ENCODE assay signal across 17 mouse cellular contexts in the genomic region with DNA sequence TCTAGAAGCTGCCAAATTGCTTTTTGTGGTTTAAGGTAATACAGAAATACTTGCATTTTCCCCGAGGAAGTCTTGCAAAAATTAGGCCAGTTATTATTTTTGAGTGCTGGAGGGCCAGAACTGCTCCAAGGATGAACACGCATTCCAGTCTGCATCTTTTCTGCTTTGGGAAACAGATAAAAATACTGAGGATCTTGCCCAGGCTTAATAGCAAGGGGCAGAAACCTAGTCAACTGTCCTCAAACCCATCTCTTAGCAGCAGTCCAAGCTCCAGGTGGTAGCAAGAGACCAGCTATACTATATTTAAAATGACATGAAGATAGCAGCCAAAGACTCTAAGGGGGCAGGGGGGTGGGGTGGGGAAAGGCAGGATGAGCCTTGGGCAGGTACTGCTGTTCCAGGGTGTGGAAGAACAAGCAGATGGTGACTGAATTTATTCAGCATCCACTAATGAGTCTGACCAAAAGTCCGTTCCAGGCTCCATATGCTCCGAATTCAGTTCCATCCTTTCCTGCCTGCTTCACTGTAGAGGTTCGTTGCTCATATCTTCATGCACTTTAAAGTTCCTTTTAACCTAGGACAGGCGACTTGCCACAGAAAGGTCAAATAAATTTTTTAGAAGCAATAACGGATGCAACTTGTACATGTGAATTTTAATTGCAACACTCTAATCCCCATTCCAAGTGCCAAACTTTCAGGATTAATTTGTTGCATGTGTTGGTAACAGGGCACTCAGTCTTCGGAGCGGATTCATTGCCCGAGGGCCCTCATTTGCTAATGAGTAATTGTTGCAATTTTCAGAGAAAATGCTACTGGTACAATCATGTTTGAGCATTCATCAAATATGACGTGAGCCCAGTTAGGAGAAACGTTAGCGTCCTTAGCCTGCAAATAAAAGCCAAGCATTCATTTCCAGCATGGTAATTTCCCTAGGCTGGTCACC.
DNase-seq lines count a peak whose midpoint lies in the region; ATAC-seq lines count a peak whose summit lies in the region.
"Had no signal": no experiment of that assay in that cellular context is flagged by ENCODE, and none has a peak within 500 bp of the region (broad histone marks: within the 10 kb centered on the region; RNA-seq: fewer than 3 reads in every experiment).

No protein-coding gene starts in this region.

- WGBS in forebrain, embryonic 16.5 days = 48% methylated on average over 13 of the region's 13 CpGs
- 67% methylated on average over 13 of the region's 13 CpGs for WGBS in forebrain, embryonic 12.5 days
- 63% methylated on average over 13 of the region's 13 CpGs for WGBS in hindbrain, embryonic 16.5 days

- H3K27ac ChIP-seq in forebrain, embryonic 16.5 days (ENCODE audit: low read length) = no peak overlapping the region
- no peak overlapping the region for H3K27ac ChIP-seq in forebrain, embryonic 12.5 days
- peak overlapping the region; percentile 48; the same call in 1 of the 2 replicates for H3K27ac ChIP-seq in hindbrain, embryonic 16.5 days (ENCODE audit: low read depth, low read length)
- H3K27ac ChIP-seq: embryonic facial prominence, embryonic 12.5 days; heart, adult 2 months; left cerebral cortex, adult 2 months had no signal

- H3K4me3 ChIP-seq in forebrain, embryonic 16.5 days (replicated peaks; ENCODE audit: low read length) = no peak overlapping the region
- no peak overlapping the region for H3K4me3 ChIP-seq in forebrain, embryonic 12.5 days (replicated peaks)
- H3K4me3 ChIP-seq in hindbrain, embryonic 16.5 days (ENCODE audit: low read length) = no peak overlapping the region
- H3K4me3 ChIP-seq: embryonic facial prominence, embryonic 12.5 days; heart, adult 2 months; left cerebral cortex, adult 2 months; megakaryocyte, embryonic 14.5 days had no signal

- H3K36me3 ChIP-seq in forebrain, embryonic 16.5 days (ENCODE audit: control insufficient read depth, insufficient read depth) = no peaks in the 10 kb centered on the region
- H3K36me3 ChIP-seq in forebrain, embryonic 12.5 days (replicated peaks) = no peaks in the 10 kb centered on the region
- H3K36me3 ChIP-seq in hindbrain, embryonic 16.5 days (ENCODE audit: control insufficient read depth, insufficient read depth, low read length) = no peaks in the 10 kb centered on the region
- H3K36me3 ChIP-seq: embryonic facial prominence, embryonic 12.5 days; G1E had no signal

- H3K27me3 ChIP-seq in forebrain, embryonic 16.5 days (replicated peaks; ENCODE audit: control insufficient read depth, insufficient read depth, low read length) = no peaks in the 10 kb centered on the region
- 0 out of 2 replicates have a peak, but pooled peaks cover 6% of the 10 kb centered on the region for H3K27me3 ChIP-seq in forebrain, embryonic 12.5 days
- no peaks in the 10 kb centered on the region for H3K27me3 ChIP-seq in hindbrain, embryonic 16.5 days (replicated peaks; ENCODE audit: control insufficient read depth, insufficient read depth, low read length)
- H3K27me3 ChIP-seq: embryonic facial prominence, embryonic 12.5 days; megakaryocyte, embryonic 14.5 days had no signal

- no peak overlapping the region for H3K4me2 ChIP-seq in forebrain, embryonic 16.5 days (ENCODE audit: low read length)
- no peak overlapping the region for H3K4me2 ChIP-seq in forebrain, embryonic 12.5 days
- H3K4me2 ChIP-seq in hindbrain, embryonic 16.5 days (ENCODE audit: low read length) = no peak overlapping the region
- H3K4me2 ChIP-seq: embryonic facial prominence, embryonic 12.5 days; lung, embryonic 14.5 days had no signal

- peak; percentile 77 for ATAC-seq in forebrain, embryonic 16.5 days
- ATAC-seq in forebrain, embryonic 12.5 days (ENCODE audit: low FRiP score) = no peak
- peak; percentile 52 for ATAC-seq in hindbrain, embryonic 16.5 days
- no peak for ATAC-seq in erythroid progenitor cell, adult 5-6 weeks (replicated peaks; ENCODE audit: low FRiP score, poor library complexity, severe bottlenecking)

- no peak overlapping the region for H3K9ac ChIP-seq in forebrain, embryonic 16.5 days (replicated peaks; ENCODE audit: low read depth, low read length)
- H3K9ac ChIP-seq in forebrain, embryonic 12.5 days = no peak overlapping the region
- H3K9ac ChIP-seq in hindbrain, embryonic 16.5 days (ENCODE audit: low read depth, low read length) = no peak overlapping the region
- H3K9ac ChIP-seq: embryonic facial prominence, embryonic 12.5 days; lung, embryonic 14.5 days had no signal

- DNase-seq in brain, adult 2 months (ENCODE audit: low read depth, low spot score) = peak; percentile 97
- DNase-seq in cerebellum, adult 9-11 months = peak; percentile 87
- no peak for DNase-seq in right cerebral cortex, postnatal 25 days
- no peak for DNase-seq in neural tube, embryonic 10.5 days (ENCODE audit: extremely low spot score, low spot score)
- DNase-seq: heart, adult 2 months; kidney, adult 18-20 months; kidney, postnatal 36 days; liver had no signal

- no peaks in the 10 kb centered on the region for H3K9me3 ChIP-seq in forebrain, embryonic 16.5 days (ENCODE audit: control insufficient read depth, low read length)
- no peaks in the 10 kb centered on the region for H3K9me3 ChIP-seq in forebrain, embryonic 12.5 days
- H3K9me3 ChIP-seq in hindbrain, embryonic 16.5 days (ENCODE audit: control insufficient read depth, low read length) = peaks cover 3% of the 10 kb centered on the region; the same call in 1 of the 2 replicates
- H3K9me3 ChIP-seq: embryonic facial prominence, embryonic 12.5 days had no signal

- H3K4me1 ChIP-seq in forebrain, embryonic 16.5 days (replicated peaks; ENCODE audit: control insufficient read depth, insufficient read depth, low read length) = peaks cover 11% of the 10 kb centered on the region
- no peaks in the 10 kb centered on the region; the same call in 1 of the 2 replicates for H3K4me1 ChIP-seq in forebrain, embryonic 12.5 days
- H3K4me1 ChIP-seq in hindbrain, embryonic 16.5 days (ENCODE audit: control insufficient read depth, insufficient read depth, low read depth, low read length) = peaks cover 11% of the 10 kb centered on the region
- H3K4me1 ChIP-seq: megakaryocyte, embryonic 14.5 days had no signal

Comparison
In these comparisons a context has a peak if more than half of its experiments do, and no peak if none do; other contexts are left out.
1. ATAC-seq: peak in forebrain, embryonic 16.5 days (single experiment) and hindbrain, embryonic 16.5 days (single experiment); none in forebrain, embryonic 12.5 days (single experiment) and erythroid progenitor cell, adult 5-6 weeks (single experiment).
2. DNase-seq: peak in brain, adult 2 months (single experiment) and cerebellum, adult 9-11 months (single experiment); none in right cerebral cortex, postnatal 25 days (single experiment) and neural tube, embryonic 10.5 days (single experiment).